Mouse (Mus musculus): Measurements from ENCODE around the gene A230050P20Rik. TPM values are rescaled to one million over a fixed set of nuclear protein-coding genes. Genes with fewer than 3 reads are reported as not detected.
A peak's percentile ranks its signal among the peaks of the same experiment; 100 is the strongest.

A230050P20Rik gene
- polyA plus RNA-seq, 1 experiment, result 237 TPM

DNA sequence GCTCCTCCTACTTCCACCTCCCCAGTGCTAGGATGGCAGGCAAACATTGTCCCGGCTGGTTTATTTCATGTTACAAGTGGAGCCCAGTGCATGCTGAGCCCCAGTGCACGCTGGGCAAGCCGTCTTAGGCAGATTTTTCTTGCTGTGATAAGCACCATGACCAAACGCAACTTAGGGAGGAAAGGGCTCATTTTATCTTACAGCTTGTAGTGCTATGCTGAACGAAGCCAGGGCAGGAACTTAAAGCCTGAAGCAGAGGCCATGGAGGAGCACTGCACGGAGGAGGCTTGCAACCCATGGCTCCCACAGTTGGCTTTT, 33.7 kb downstream of the A230050P20Rik start:
- no peak overlapping the region for H3K4me3 ChIP-seq (ENCODE audit: insufficient read depth, low read length)
- no peak for TF ChIP-seq CTCF (IDR thresholded peaks at IDR 0.05; ENCODE audit: extremely low read depth, insufficient read depth, low read length)
- TF ChIP-seq POLR2A (IDR thresholded peaks at IDR 0.05; ENCODE audit: extremely low read depth, insufficient read depth, low read length), result no peak
- peaks cover 6% of the 10 kb centered on the region; the same call in 1 of the 2 replicates for H3K4me1 ChIP-seq (ENCODE audit: control insufficient read depth, insufficient read depth, low read length)
- no peak overlapping the region for H3K27ac ChIP-seq (ENCODE audit: insufficient read depth, low read length)

DNA sequence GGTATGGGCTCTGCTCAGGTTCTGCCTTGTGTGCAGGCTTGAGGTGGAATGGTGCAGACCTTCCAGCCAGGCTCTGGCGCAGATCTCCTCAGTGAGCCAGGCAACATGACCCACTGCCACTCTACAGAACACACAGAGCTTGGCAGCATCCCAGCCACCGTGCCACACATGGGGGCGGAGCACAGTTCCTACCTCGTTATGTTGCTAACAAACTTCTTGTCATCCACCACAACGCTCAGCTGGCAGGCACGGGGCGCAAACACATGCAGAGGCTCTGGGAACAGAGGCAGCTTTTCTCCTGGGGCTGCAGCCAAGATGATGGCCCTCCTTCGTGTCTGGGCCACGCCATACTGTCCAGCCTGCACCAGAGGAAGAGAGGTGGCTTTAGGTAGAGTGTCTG, 41.5 kb downstream of the A230050P20Rik start:
- Histone ChIP-seq H3K4me1 (ENCODE audit: control insufficient read depth, insufficient read depth, low read length) (no peaks in the 10 kb centered on the region), H3K27ac (ENCODE audit: insufficient read depth, low read length) (no peak overlapping the region), H3K4me3 (ENCODE audit: insufficient read depth, low read length) (no peak overlapping the region)
- TF ChIP-seq POLR2A (IDR thresholded peaks at IDR 0.05; ENCODE audit: extremely low read depth, insufficient read depth, low read length), result no peak
- no peak for TF ChIP-seq CTCF (IDR thresholded peaks at IDR 0.05; ENCODE audit: extremely low read depth, insufficient read depth, low read length)

DNA sequence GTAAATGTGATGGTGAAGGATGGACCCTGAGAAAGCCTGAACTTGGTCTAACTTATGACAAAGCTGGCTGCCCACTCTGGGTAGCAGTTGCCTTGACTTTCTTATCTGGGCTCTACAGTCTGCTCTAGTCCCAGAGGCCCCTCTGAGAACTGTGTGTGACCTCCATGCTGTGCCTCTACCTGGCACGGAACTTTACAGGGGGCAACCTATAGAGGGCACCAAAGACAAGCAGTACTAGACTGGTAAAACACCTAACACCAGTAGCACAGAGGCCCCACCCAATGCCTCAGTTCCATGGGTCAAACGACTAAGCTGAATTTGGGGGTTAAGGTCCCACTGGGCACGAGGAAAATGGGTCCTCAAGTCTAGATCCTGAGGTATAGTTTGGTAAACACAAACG, 47.7 kb downstream of the A230050P20Rik start:
- TF ChIP-seq CTCF (IDR thresholded peaks at IDR 0.05; ENCODE audit: extremely low read depth, insufficient read depth, low read length) (peak; percentile 39), POLR2A (IDR thresholded peaks at IDR 0.05; ENCODE audit: extremely low read depth, insufficient read depth, low read length) (no peak)
- no peaks in the 10 kb centered on the region for H3K4me1 ChIP-seq (ENCODE audit: control insufficient read depth, insufficient read depth, low read length)
- H3K27ac ChIP-seq (ENCODE audit: insufficient read depth, low read length), result no peak overlapping the region
- no peak overlapping the region for H3K4me3 ChIP-seq (ENCODE audit: insufficient read depth, low read length)

- Histone ChIP-seq H3K4me3 (ENCODE audit: insufficient read depth, low read length) (no peak overlapping the region), H3K27ac (ENCODE audit: insufficient read depth, low read length) (no peak overlapping the region), H3K4me1 (ENCODE audit: control insufficient read depth, insufficient read depth, low read length) (no peaks in the 10 kb centered on the region)
- TF ChIP-seq CTCF (IDR thresholded peaks at IDR 0.05; ENCODE audit: extremely low read depth, insufficient read depth, low read length) (no peak), POLR2A (IDR thresholded peaks at IDR 0.05; ENCODE audit: extremely low read depth, insufficient read depth, low read length) (no peak)
These were observed 54.8 kb downstream of the A230050P20Rik start for GRCm38 (mm10) chr9:20923258-20923657.

Other genes with a start within 250 kb of the A230050P20Rik start
- gene Ubl5, start 225.8 kb upstream of the A230050P20Rik start, polyA plus RNA-seq (2012; rRNA removed), result 569 and 577 TPM in 2 replicates
- gene Fbxl12, start 223.9 kb upstream of the A230050P20Rik start, polyA plus RNA-seq (2012; rRNA removed), result 26.9 and 30.3 TPM in 2 replicates
- gene Pin1, start 216.5 kb upstream of the A230050P20Rik start, polyA plus RNA-seq (2012; rRNA removed), result 47.1 and 47.4 TPM in 2 replicates
- gene Olfm2, start 122.3 kb upstream of the A230050P20Rik start, polyA plus RNA-seq (2012; rRNA removed), result 202 and 204 TPM in 2 replicates
- gene Col5a3, start 53.6 kb upstream of the A230050P20Rik start, polyA plus RNA-seq (2012; rRNA removed), result 1.2 and 1.3 TPM in 2 replicates
- not detected in 2 replicates for gene Rdh8, start 50.1 kb upstream of the A230050P20Rik start, polyA plus RNA-seq (2012; rRNA removed)
- 12.6 and 14.5 TPM in 2 replicates for gene Angptl6, start 11.1 kb downstream of the A230050P20Rik start, polyA plus RNA-seq (2012; rRNA removed)
- gene Ppan, start 19.5 kb downstream of the A230050P20Rik start, polyA plus RNA-seq (2012; rRNA removed), result 41.7 and 43.4 TPM in 2 replicates
- gene Eif3g, start 30.0 kb downstream of the A230050P20Rik start, polyA plus RNA-seq (2012; rRNA removed), result 114 and 115 TPM in 2 replicates
- 31.7 and 31.9 TPM in 2 replicates for gene Dnmt1, start 91.2 kb downstream of the A230050P20Rik start, polyA plus RNA-seq (2012; rRNA removed)
- gene S1pr2, start 108.1 kb downstream of the A230050P20Rik start, polyA plus RNA-seq (2012; rRNA removed), result 1.4 and 1.5 TPM in 2 replicates
- 108 and 109 TPM in 2 replicates for gene Mrpl4, start 134.1 kb downstream of the A230050P20Rik start, polyA plus RNA-seq (2012; rRNA removed)
- gene Icam1, start 147.3 kb downstream of the A230050P20Rik start, polyA plus RNA-seq (2012; rRNA removed), result 2.8 and 3.6 TPM in 2 replicates
- gene Icam4, start 160.7 kb downstream of the A230050P20Rik start, polyA plus RNA-seq (2012; rRNA removed), result 1.7 and 2.3 TPM in 2 replicates
- 176 and 200 TPM in 2 replicates for gene Icam5, start 163.4 kb downstream of the A230050P20Rik start, polyA plus RNA-seq (2012; rRNA removed)
- 1.8 and 2.1 TPM in 2 replicates for gene Zglp1, start 198.5 kb downstream of the A230050P20Rik start, polyA plus RNA-seq (2012; rRNA removed)
- 2.4 and 2.7 TPM in 2 replicates for gene Gm49373, start 204.5 kb downstream of the A230050P20Rik start, polyA plus RNA-seq (2012; rRNA removed)
- gene Fdx1l, start 205.0 kb downstream of the A230050P20Rik start, polyA plus RNA-seq (2012; rRNA removed), result 157 and 160 TPM in 2 replicates
- 2.3 and 3.0 TPM in 2 replicates for gene Gm38431, start 223.4 kb downstream of the A230050P20Rik start, polyA plus RNA-seq (2012; rRNA removed)
- 24.3 and 26.1 TPM in 2 replicates for gene Raver1, start 223.4 kb downstream of the A230050P20Rik start, polyA plus RNA-seq (2012; rRNA removed)

Data from cortical plate, adult 2 months (tissue).